Mouse (Mus musculus) thymus, postnatal 14 days (tissue): ENCODE measurements at regions not wholly inside any gene's neighbourhood (a gene's known extent, or its start where the extent isn't known, plus 50 kb on each side); places are given as distances from the start of the nearest gene placed in this dataset.

Experiments
- DNase-seq: peaks from one replicate; pipeline ENCODE4 v3.0.0; 2021

- DNase-seq, result no peak
These were observed 140.9 kb downstream of the Nrip1 start for GRCm38 (mm10) chr16:76232680-76233079.

- no peak for DNase-seq
These were observed 141.5 kb downstream of the Nrip1 start for GRCm38 (mm10) chr16:76232174-76232573.

GRCm38 (mm10) chr16:76230516-76231302 lies 142.9 kb downstream of the Nrip1 start:
- no peak for DNase-seq

- no peak for DNase-seq
These were observed 145.2 kb downstream of the Nrip1 start for GRCm38 (mm10) chr16:76228451-76228850.

- no peak for DNase-seq
These were observed 147.2 kb downstream of the Nrip1 start for GRCm38 (mm10) chr16:76226446-76226845.

GRCm38 (mm10) chr16:76225587-76226226 lies 147.9 kb downstream of the Nrip1 start:
- DNase-seq, result no peak

GRCm38 (mm10) chr16:76224901-76225586 lies 148.6 kb downstream of the Nrip1 start:
- no peak for DNase-seq

- DNase-seq, result no peak
These were observed 149.9 kb downstream of the Nrip1 start for GRCm38 (mm10) chr16:76223716-76224115.

- DNase-seq, result no peak
These were observed 150.7 kb downstream of the Nrip1 start for GRCm38 (mm10) chr16:76222960-76223359.

- no peak for DNase-seq
These were observed 153.2 kb downstream of the Nrip1 start for GRCm38 (mm10) chr16:76220466-76220865.

- no peak for DNase-seq
These were observed 154.4 kb downstream of the Nrip1 start for GRCm38 (mm10) chr16:76219233-76219632.

- no peak for DNase-seq
These were observed 155.1 kb downstream of the Nrip1 start for GRCm38 (mm10) chr16:76218310-76219170.

GRCm38 (mm10) chr16:76216184-76216583 lies 157.4 kb downstream of the Nrip1 start:
- DNase-seq, result no peak

GRCm38 (mm10) chr16:76215558-76215957 lies 158.1 kb downstream of the Nrip1 start:
- no peak for DNase-seq

GRCm38 (mm10) chr16:76201773-76202571 lies 171.7 kb downstream of the Nrip1 start:
- DNase-seq, result peak; percentile 87

GRCm38 (mm10) chr16:76200801-76201728 lies 172.6 kb downstream of the Nrip1 start:
- no peak for DNase-seq

GRCm38 (mm10) chr16:76200268-76200667 lies 173.4 kb downstream of the Nrip1 start:
- DNase-seq, result peak; percentile 58

GRCm38 (mm10) chr16:76199006-76199405 lies 174.6 kb downstream of the Nrip1 start:
- DNase-seq, result no peak

GRCm38 (mm10) chr16:76194291-76194690 lies 172.2 kb upstream of the Samsn1 start:
- no peak for DNase-seq

- no peak for DNase-seq
These were observed 169.1 kb upstream of the Samsn1 start for GRCm38 (mm10) chr16:76191135-76191534.

GRCm38 (mm10) chr16:76183556-76183955 lies 161.5 kb upstream of the Samsn1 start:
- no peak for DNase-seq
